Comparison of ENCODE assay signal across 14 mouse cellular contexts in the genomic region with DNA sequence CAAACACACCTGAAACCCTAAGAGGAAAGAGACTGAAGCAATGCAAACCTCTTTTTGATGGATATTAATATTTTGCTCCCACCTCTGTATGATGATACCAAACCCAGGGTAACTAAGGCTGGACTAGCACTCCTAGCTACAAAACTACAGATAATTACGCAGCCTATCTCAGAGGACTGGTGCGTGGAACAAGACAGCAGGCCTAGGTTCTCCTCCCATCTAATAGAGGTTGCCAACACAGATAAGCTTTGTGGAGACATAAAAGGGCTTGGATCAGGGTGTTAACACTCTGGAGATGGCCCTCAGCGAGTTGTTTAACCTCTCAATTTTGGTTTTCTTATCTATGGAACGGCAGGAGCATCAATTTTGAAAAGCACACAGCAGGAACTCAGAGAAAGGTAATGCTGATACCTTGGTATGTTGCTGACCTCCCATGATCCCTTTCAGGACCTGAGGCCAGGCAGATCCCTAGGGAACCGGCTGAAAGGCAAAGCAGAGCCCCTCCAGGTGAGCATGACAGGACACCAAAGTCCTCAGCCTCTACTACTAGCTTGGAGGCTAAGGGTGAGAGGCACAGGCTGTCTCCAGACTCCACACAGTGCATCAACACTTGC. TPM values are rescaled to one million over a fixed set of nuclear protein-coding genes. Genes with fewer than 3 reads are reported as not detected.
DNase-seq lines count a peak whose midpoint lies in the region; ATAC-seq lines count a peak whose summit lies in the region.
"Had no signal": no experiment of that assay in that cellular context is flagged by ENCODE, and none has a peak within 500 bp of the region (broad histone marks: within the 10 kb centered on the region; RNA-seq: fewer than 3 reads in every experiment).

No protein-coding gene starts in this region.

- no peak overlapping the region for H3K4me2 ChIP-seq in liver, embryonic 16.5 days (ENCODE audit: low read depth, low read length)
- peak overlapping the region; percentile 73 for H3K4me2 ChIP-seq in neural tube, embryonic 15.5 days
- H3K4me2 ChIP-seq: stomach, embryonic 15.5 days had no signal

- H3K4me3 ChIP-seq in liver, embryonic 16.5 days (ENCODE audit: low read depth, low read length): no peak overlapping the region
- H3K4me3 ChIP-seq in neural tube, embryonic 15.5 days (replicated peaks): no peak overlapping the region
- H3K4me3 ChIP-seq: stomach, embryonic 15.5 days had no signal

- no peak overlapping the region for H3K27ac ChIP-seq in liver, embryonic 16.5 days (ENCODE audit: low read length)
- no peak overlapping the region for H3K27ac ChIP-seq in neural tube, embryonic 15.5 days (replicated peaks)
- H3K27ac ChIP-seq: stomach, embryonic 15.5 days had no signal

- H3K27me3 ChIP-seq in liver, embryonic 16.5 days (ENCODE audit: control insufficient read depth, insufficient read depth, low read depth, low read length): peaks cover 25% of the 10 kb centered on the region
- no peaks in the 10 kb centered on the region for H3K27me3 ChIP-seq in neural tube, embryonic 15.5 days (replicated peaks)
- H3K27me3 ChIP-seq: stomach, embryonic 15.5 days had no signal

- peak; percentile 37; the same call in 1 of the 2 replicates for ATAC-seq in liver, embryonic 16.5 days (ENCODE audit: low read depth)
- ATAC-seq in neural tube, embryonic 15.5 days (ENCODE audit: low FRiP score): no peak
- ATAC-seq in megakaryocyte-erythroid progenitor cell, adult 5-6 weeks (replicated peaks; ENCODE audit: low FRiP score, low TSS enrichment, poor library complexity, severe bottlenecking): no peak; the same call in 1 of the 2 replicates

- H3K9ac ChIP-seq in liver, embryonic 16.5 days (ENCODE audit: low read depth, low read length): no peak overlapping the region
- H3K9ac ChIP-seq in neural tube, embryonic 15.5 days (replicated peaks): no peak overlapping the region
- H3K9ac ChIP-seq: stomach, embryonic 15.5 days had no signal

- intact Hi-C loops in gastrocnemius, postnatal 14 days (cut with DNase I; ENCODE audit: low total_unique reads): no loop called here

- peak; percentile 2 for DNase-seq in gastrocnemius, postnatal 10 days
- no peak for DNase-seq in gastrocnemius, postnatal 14 days
- DNase-seq in right cerebral cortex, postnatal 4 days: peak; percentile 1
- DNase-seq in right cerebral cortex, adult 18-20 months: no peak
- DNase-seq in cerebellum, adult 9-11 months: no peak
- DNase-seq: adrenal gland, adult 2 months; kidney, adult 11 months; layer of hippocampus, postnatal 36 days; lung, adult 2 months had no signal

- H3K4me1 ChIP-seq in liver, embryonic 16.5 days (ENCODE audit: control insufficient read depth, low read depth, low read length): no peaks in the 10 kb centered on the region; the same call in none of the 2 replicates
- peaks cover 89% of the 10 kb centered on the region for H3K4me1 ChIP-seq in neural tube, embryonic 15.5 days

- H3K9me3 ChIP-seq in liver, embryonic 16.5 days (replicated peaks; ENCODE audit: control insufficient read depth, low read length): no peaks in the 10 kb centered on the region
- H3K9me3 ChIP-seq in neural tube, embryonic 15.5 days (replicated peaks): no peaks in the 10 kb centered on the region
- H3K9me3 ChIP-seq: stomach, embryonic 15.5 days had no signal

- no peaks in the 10 kb centered on the region for H3K36me3 ChIP-seq in liver, embryonic 16.5 days (ENCODE audit: control insufficient read depth, insufficient read depth)
- no peaks in the 10 kb centered on the region for H3K36me3 ChIP-seq in neural tube, embryonic 15.5 days
- H3K36me3 ChIP-seq: stomach, embryonic 15.5 days had no signal

- 17% methylated on average over 5 of the region's 5 CpGs for WGBS in liver, embryonic 16.5 days (ENCODE audit: insufficient replicate concordance)
- 57% methylated on average over 5 of the region's 5 CpGs for WGBS in neural tube, embryonic 15.5 days

RNA-seq across cellular contexts. Expression of a gene that starts 5.0 kb away (rescaled TPM):
- 10 to 100 TPM; 13.7 to 19.0 TPM for total RNA-seq in gastrocnemius, postnatal 10 days (2021)
- total RNA-seq in gastrocnemius, postnatal 14 days (2021): 10 to 100 TPM in 1 of 2 experiments, 1 to 10 TPM in 1; 8.4 to 10.5 TPM
- polyA plus RNA-seq in liver, embryonic 16.5 days (2015; fragmentation: Nextera tagmentation; extraction: Ambion mirVana): 0.71 TPM in 2 replicates
- 5.9 and 8.0 TPM in 2 replicates for polyA plus RNA-seq in neural tube, embryonic 15.5 days (2015; fragmentation: Nextera tagmentation; extraction: Ambion mirVana)
- total RNA-seq in megakaryocyte-erythroid progenitor cell, adult 5-6 weeks (2014; fragmentation: Nextera tagmentation): not detected in 2 replicates
- total RNA-seq in megakaryocyte-erythroid progenitor cell, adult 5-6 weeks (2017): not detected in 2 replicates
- total RNA-seq: granulocyte monocyte progenitor cell, adult 5-6 weeks had no signal

Comparison
In these comparisons a context has a peak if more than half of its experiments do, and no peak if none do; other contexts are left out.
1. DNase-seq: peak in gastrocnemius, postnatal 10 days (single experiment) and right cerebral cortex, postnatal 4 days (single experiment); none in gastrocnemius, postnatal 14 days (single experiment), right cerebral cortex, adult 18-20 months (single experiment) and cerebellum, adult 9-11 months (single experiment).
2. RNA of a gene that starts 5.0 kb away (total RNA-seq): 13.7 to 19.0 TPM in gastrocnemius, postnatal 10 days and 8.4 to 10.5 TPM in gastrocnemius, postnatal 14 days; not detected in megakaryocyte-erythroid progenitor cell, adult 5-6 weeks; every median in the first group is over 4 times any median in the second.